Mouse (Mus musculus): ENCODE measurements at regions not wholly inside any gene's neighbourhood (a gene's known extent, or its start where the extent isn't known, plus 50 kb on each side); places are given as distances from the start of the nearest gene placed in this dataset.

DNA sequence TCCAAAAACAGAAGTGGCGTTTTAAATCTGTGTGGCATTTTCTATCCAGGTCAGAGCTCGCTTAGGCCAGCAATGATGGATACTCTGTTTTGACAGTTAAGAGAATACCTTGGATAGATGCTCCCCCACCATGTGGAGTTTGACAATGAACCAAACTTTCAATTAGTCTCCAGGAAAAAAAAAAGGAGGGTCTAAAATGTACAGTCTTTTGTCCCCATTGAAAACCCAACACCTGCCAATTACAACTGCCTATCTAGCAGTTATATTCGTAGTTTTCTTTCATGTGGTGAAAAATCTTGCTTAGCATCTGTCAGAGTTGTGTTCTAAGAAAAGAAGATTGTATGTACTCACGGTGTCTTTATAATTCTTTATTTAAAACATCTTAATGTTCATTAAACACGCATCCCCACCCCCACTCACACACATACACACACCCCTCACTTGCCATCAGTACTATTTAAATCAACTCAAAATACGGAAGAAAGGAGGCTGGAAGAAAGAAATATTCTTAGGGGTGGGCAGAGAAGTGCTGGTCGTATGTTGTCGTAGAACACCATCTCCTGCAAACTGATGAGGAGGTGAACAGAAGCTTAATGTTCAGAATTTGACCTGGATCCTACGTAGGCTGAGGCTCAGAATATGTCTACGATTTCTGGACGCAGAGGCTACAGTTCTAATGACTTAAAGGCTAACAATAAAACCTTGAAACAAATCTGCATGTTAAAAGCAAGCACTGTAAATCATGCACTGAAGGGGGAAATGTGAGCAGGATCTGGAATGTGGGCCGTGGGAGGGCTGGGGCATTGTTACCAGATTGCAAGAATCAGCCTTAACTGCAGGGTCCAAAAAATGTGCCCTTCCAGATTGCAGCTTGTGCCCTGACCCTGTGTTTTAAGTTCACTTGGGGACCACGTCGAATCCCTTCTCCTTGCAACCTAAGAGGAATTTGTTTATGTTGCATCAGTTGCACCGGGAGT, 147.2 kb upstream of the Hhip start:
- no peaks in the 10 kb centered on the region for H3K27me3 ChIP-seq (ENCODE audit: control insufficient read depth, insufficient read depth, low read length, poor library complexity, severe bottlenecking)
- no peak for TF ChIP-seq POLR2A (IDR thresholded peaks at IDR 0.05; ENCODE audit: insufficient read depth, low read length)
- TF ChIP-seq EP300 (IDR thresholded peaks at IDR 0.05; ENCODE audit: insufficient read depth, low read depth, low read length): no peak
- no peak for TF ChIP-seq CTCF (IDR thresholded peaks at IDR 0.05; ENCODE audit: low read depth, low read length)
- no peak overlapping the region for H3K27ac ChIP-seq (ENCODE audit: insufficient read depth, low read length)
- H3K9ac ChIP-seq (ENCODE audit: low read depth, poor library complexity, severe bottlenecking): no peak overlapping the region
- H3K9me3 ChIP-seq (replicated peaks; ENCODE audit: control insufficient read depth, insufficient read depth, low read length, poor library complexity, severe bottlenecking): no peaks in the 10 kb centered on the region
- H3K4me1 ChIP-seq (ENCODE audit: control insufficient read depth, insufficient read depth, low read length): no peaks in the 10 kb centered on the region
- H3K36me3 ChIP-seq (ENCODE audit: control insufficient read depth, insufficient read depth, low read length, poor library complexity, severe bottlenecking): no peaks in the 10 kb centered on the region
- no peak overlapping the region for H3K4me3 ChIP-seq (ENCODE audit: low read depth, low read length)

DNA sequence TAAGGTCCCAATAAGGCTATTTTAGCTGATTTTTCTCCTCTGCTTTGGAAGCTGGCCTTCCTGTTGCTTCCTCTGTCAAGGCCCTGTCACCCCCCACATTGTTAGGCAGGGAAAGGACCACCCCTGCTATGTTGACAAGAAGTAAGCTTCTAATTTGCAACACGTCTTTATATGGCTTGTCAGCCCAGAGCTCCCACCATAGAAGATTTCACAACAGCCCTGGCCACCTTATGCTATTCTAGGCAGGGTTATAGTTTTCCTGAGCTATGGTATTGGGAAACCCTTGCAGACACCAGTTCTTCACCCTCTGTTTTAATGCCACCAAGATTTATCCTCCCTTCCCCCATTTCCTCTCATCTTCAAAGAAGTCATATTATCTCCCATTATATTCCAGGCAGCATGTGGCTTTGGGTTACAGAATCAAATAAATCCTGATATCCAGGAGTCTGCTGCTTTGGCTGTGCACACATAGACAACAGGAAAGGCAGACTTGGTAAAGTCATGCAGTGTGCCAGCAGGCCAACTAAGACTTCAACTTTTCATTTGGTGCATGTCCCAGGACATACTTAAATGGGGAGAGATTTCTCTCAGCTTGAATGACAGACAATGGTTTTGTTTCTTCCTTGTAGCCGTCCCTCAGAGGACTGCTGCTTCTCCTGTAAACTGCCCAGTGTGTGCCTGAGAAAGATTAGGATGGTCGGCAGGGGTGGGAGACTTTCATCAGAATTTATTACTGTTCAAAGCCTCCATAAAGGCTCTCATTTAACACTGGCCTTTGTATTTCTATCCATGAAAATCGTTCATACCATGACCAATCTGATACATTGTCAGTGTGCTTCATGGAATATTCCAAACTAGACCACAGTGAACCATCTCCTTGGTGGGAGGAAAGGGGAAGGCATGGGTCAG, 146.2 kb upstream of the Hhip start:
- H3K9me3 ChIP-seq (replicated peaks; ENCODE audit: control insufficient read depth, insufficient read depth, low read length, poor library complexity, severe bottlenecking): no peaks in the 10 kb centered on the region
- TF ChIP-seq CTCF (IDR thresholded peaks at IDR 0.05; ENCODE audit: low read depth, low read length): no peak
- TF ChIP-seq POLR2A (IDR thresholded peaks at IDR 0.05; ENCODE audit: insufficient read depth, low read length): no peak
- H3K27me3 ChIP-seq (ENCODE audit: control insufficient read depth, insufficient read depth, low read length, poor library complexity, severe bottlenecking): no peaks in the 10 kb centered on the region
- H3K4me3 ChIP-seq (ENCODE audit: low read depth, low read length): no peak overlapping the region
- H3K9ac ChIP-seq (ENCODE audit: low read depth, poor library complexity, severe bottlenecking): no peak overlapping the region
- no peak overlapping the region for H3K27ac ChIP-seq (ENCODE audit: insufficient read depth, low read length)
- no peaks in the 10 kb centered on the region for H3K36me3 ChIP-seq (ENCODE audit: control insufficient read depth, insufficient read depth, low read length, poor library complexity, severe bottlenecking)
- H3K4me1 ChIP-seq (ENCODE audit: control insufficient read depth, insufficient read depth, low read length): no peaks in the 10 kb centered on the region

DNA sequence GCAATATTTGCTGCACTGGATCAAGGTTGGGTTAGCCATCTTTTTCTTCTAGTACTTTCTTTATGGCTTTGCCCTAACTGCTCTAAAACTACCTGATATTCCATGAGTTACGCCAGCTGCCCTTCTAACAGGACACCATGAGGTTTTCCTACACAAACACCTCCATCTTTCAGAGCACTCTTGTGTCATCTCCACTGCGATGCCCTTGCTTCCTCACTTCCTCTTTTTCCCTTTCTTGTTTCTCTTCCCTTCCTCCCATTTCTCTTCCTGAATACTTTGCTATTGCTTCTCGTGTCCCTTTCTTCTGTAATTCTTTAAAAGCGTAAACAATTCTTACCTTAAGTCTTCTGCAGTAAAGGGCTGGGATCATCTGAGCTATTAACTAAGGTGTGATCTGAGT, 139.9 kb upstream of the Hhip start:
- Histone ChIP-seq H3K9me3 (replicated peaks; ENCODE audit: control insufficient read depth, insufficient read depth, low read length, poor library complexity, severe bottlenecking) (no peaks in the 10 kb centered on the region), H3K4me1 (ENCODE audit: control insufficient read depth, insufficient read depth, low read length) (no peaks in the 10 kb centered on the region), H3K27ac (ENCODE audit: insufficient read depth, low read length) (no peak overlapping the region), H3K36me3 (ENCODE audit: control insufficient read depth, insufficient read depth, low read length, poor library complexity, severe bottlenecking) (no peaks in the 10 kb centered on the region), H3K27me3 (ENCODE audit: control insufficient read depth, insufficient read depth, low read length, poor library complexity, severe bottlenecking) (no peaks in the 10 kb centered on the region; the same call in 1 of the 2 replicates), H3K9ac (ENCODE audit: low read depth, poor library complexity, severe bottlenecking) (no peak overlapping the region), H3K4me3 (ENCODE audit: low read depth, low read length) (no peak overlapping the region)
- no peak for TF ChIP-seq EP300 (IDR thresholded peaks at IDR 0.05; ENCODE audit: insufficient read depth, low read depth, low read length)
- TF ChIP-seq CTCF (IDR thresholded peaks at IDR 0.05; ENCODE audit: low read depth, low read length): no peak
- TF ChIP-seq POLR2A (IDR thresholded peaks at IDR 0.05; ENCODE audit: insufficient read depth, low read length): no peak

DNA sequence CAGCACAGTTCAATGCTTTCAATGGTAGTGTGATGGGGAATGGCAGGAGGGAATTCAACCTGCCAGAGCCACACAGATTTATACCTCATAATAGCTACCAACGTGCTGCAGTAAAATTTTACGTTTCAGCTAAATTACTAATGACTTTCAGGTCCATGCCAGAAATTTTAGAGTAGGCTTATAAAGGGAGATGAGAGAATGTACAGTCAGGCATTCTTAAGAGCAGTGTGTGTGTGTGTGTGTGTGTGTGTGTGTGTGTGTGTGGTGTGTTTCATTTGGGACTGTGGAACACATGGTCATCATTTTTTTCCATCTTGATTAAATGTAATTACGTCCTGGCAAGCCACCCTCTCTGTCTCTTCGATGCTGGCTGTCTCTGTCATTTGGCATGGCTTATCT, 132.7 kb upstream of the Hhip start:
- H3K27me3 ChIP-seq (ENCODE audit: control insufficient read depth, insufficient read depth, low read length, poor library complexity, severe bottlenecking): no peaks in the 10 kb centered on the region
- no peak for TF ChIP-seq POLR2A (IDR thresholded peaks at IDR 0.05; ENCODE audit: insufficient read depth, low read length)
- no peak for TF ChIP-seq EP300 (IDR thresholded peaks at IDR 0.05; ENCODE audit: insufficient read depth, low read depth, low read length)
- no peak for TF ChIP-seq CTCF (IDR thresholded peaks at IDR 0.05; ENCODE audit: low read depth, low read length)
- no peak overlapping the region for H3K4me3 ChIP-seq (ENCODE audit: low read depth, low read length)
- no peaks in the 10 kb centered on the region for H3K4me1 ChIP-seq (ENCODE audit: control insufficient read depth, insufficient read depth, low read length)
- H3K36me3 ChIP-seq (ENCODE audit: control insufficient read depth, insufficient read depth, low read length, poor library complexity, severe bottlenecking): no peaks in the 10 kb centered on the region
- H3K27ac ChIP-seq (ENCODE audit: insufficient read depth, low read length): no peak overlapping the region
- no peaks in the 10 kb centered on the region for H3K9me3 ChIP-seq (replicated peaks; ENCODE audit: control insufficient read depth, insufficient read depth, low read length, poor library complexity, severe bottlenecking)
- H3K9ac ChIP-seq (ENCODE audit: low read depth, poor library complexity, severe bottlenecking): no peak overlapping the region

DNA sequence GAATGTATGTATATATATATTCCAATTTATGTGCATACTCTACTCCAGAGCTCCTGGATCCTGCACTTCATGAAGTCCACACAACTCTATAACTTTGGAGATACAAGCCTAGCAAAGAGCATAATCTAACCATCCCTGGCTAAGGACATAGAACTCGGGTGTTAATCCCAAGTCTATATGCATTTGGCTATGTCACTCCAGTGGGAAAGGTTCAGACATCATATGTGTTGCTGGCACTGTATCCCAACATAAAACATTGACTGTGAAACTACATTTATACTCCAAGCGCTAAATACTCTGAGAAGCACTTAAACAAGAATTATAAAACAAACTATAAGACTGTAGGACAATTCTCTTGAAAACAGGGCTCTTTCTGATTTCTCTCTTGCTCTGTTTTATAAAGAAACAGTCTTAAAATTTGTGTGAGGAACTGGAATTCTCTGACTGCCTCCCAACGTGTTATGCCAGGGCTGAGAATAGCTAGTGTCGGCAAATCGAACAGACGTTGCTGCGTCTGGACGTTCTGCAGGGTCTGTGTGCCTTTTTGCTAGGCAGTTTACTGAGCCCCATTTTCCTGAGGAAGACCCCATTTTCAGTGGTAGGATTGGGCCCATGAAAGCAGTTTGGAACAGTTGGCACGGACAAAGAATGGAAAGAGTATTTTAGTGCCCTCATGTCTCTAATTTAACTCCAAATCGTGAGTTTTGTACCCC, 132.1 kb upstream of the Hhip start:
- H3K9me3 ChIP-seq (replicated peaks; ENCODE audit: control insufficient read depth, insufficient read depth, low read length, poor library complexity, severe bottlenecking): no peaks in the 10 kb centered on the region
- TF ChIP-seq POLR2A (IDR thresholded peaks at IDR 0.05; ENCODE audit: insufficient read depth, low read length): no peak
- TF ChIP-seq EP300 (IDR thresholded peaks at IDR 0.05; ENCODE audit: insufficient read depth, low read depth, low read length): no peak
- TF ChIP-seq CTCF (IDR thresholded peaks at IDR 0.05; ENCODE audit: low read depth, low read length): no peak
- no peaks in the 10 kb centered on the region for H3K27me3 ChIP-seq (ENCODE audit: control insufficient read depth, insufficient read depth, low read length, poor library complexity, severe bottlenecking)
- no peak overlapping the region for H3K27ac ChIP-seq (ENCODE audit: insufficient read depth, low read length)
- H3K4me1 ChIP-seq (ENCODE audit: control insufficient read depth, insufficient read depth, low read length): no peaks in the 10 kb centered on the region
- no peak overlapping the region for H3K4me3 ChIP-seq (ENCODE audit: low read depth, low read length)
- no peak overlapping the region for H3K9ac ChIP-seq (ENCODE audit: low read depth, poor library complexity, severe bottlenecking)
- H3K36me3 ChIP-seq (ENCODE audit: control insufficient read depth, insufficient read depth, low read length, poor library complexity, severe bottlenecking): no peaks in the 10 kb centered on the region
